Mouse (Mus musculus) adrenal gland, adult (tissue): ENCODE results near the gene Pde3a.

ENCODE experiments used
- DNase-seq, 2 experiments: peaks; one replicate each; pipeline ENCODE4 v3.0.0; 2022 to 2023; ENCODE audit warnings: low spot score in 1 of 2; ENCODE audit not compliant: inconsistent age in 2 of 2

Gene Pde3a

DNA sequence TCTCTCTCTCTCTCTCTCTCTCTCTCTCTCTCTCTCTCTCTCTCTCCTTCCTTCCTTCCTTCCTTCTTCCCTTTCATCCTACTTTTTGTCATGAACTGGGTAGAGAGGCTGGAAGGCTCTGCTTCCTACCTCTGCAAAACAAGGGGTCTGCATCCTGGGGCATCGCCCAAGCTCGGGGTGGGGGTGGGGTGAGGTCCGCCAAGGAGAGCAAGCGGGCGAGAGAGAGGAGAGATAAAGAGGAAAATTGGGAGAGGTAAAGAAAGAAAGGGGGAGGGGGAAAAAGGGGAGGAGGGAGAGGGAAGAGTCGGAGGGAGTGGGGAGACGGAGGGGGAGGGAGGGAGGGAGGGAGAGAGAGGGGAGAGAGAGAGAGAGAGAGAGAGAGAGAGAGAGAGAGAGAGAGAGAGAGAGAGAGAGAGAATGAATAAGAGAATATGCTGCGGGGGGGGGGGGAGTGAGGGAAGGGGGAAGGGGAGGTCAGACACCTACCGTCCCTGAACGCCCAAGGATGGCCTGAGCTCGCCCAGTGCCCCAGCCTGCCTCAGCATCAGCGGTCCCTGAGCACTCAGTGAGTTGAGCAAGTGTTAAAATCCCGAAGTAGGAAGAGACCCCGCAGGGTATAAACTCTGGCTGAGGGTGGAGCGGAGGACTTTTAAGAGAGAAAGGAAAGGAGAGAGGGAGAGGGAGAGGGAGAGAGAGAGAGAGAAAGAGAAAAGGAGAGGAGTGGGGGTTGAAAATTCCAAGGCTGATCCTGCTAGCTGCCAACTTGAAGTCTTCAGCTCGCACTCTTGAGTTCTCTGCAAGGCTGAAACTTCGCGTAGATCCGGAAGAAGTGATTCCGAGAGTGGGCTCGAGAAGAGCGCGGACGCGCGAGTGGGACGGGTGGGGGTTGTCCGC lies at the start of gene Pde3a:
Pde3a (plus strand) TSS at position 579 of the 894 bp plus-strand sequence.
- DNase-seq = no peak

DNA sequence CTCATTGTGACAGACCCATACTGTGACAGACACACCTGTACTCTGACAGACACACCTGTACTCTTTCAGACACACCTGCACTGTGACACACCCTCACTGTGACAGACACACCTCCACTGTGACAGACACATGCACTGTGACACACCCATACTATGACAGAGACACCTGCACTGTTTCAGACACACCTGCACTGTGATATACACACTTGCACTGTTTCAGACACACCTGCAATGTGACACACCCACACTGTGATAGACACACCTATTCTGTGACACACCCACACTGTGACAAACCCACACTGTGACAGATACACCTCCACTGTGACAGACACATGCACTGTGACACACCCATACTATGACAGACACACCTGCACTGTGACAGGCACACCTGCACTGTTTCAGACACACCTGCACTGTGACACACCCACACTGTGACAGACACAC lies 48.9 kb upstream of the Pde3a start:
- no peak for DNase-seq

GRCm38 (mm10) chr6:141207531-141207930 lies 41.5 kb upstream of the Pde3a start:
- DNase-seq = no peak

GRCm38 (mm10) chr6:141208283-141208872 lies 40.7 kb upstream of the Pde3a start:
- no peak for DNase-seq

DNA sequence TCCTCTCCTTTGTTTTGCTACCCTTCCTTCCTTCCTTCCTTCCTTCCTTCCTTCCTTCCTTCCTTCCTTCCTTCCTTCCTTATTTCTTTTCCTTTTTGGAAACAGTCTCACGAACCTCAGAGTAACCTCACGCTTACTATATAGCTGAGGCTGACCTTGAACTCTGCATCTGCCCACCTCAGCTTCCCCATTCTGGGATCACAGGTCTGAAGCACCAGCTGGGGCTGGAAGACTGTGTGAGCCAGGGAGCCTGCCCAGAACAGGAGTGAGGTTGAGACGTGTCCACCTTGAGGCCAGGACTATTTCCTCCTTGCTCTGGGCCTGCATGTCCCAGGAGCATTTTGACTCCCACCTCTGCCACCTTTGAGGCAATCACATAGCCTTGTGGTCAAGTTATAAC lies 39.0 kb upstream of the Pde3a start:
- no peak for DNase-seq

- DNase-seq = no peak
These were observed 28.0 kb upstream of the Pde3a start for GRCm38 (mm10) chr6:141221081-141221480.

DNA sequence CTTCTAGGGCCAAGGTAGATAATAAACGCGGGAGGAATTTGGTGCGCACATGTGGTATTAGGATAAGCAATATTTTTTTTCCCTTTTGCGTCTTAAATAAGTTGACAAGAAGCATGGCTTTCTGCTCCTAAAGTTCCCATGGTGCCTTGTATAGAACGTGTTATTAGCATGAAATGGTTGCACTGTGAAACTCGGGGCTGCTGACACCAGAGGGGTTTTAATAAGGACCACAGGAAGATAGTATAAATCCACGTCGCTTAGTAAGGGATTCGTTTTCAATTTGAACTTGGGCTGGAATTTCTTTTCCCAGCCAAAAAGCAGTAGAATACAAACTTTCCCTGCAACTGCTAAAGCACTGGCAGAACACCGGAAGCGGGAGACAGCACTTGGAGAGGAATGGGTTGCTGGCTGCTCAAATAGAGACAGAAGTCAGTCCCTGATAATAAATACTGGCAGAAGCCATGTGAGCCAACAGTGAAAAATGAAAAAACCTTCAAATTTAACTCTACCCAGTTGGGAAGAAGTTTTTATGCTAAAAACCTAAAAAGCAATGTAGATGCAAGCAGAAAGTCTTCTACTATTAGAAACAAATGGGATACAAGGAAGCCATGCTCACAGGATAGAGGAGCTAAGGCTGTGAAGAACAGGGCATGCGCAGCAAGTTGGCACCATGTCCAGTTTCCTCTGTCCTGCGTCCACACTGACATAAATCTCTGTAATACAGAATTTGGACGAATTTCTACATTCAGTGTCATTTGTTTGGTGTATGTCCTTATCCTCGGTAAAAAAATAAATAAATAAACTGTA lies 22.0 kb upstream of the Pde3a start:
- DNase-seq = no peak

DNA sequence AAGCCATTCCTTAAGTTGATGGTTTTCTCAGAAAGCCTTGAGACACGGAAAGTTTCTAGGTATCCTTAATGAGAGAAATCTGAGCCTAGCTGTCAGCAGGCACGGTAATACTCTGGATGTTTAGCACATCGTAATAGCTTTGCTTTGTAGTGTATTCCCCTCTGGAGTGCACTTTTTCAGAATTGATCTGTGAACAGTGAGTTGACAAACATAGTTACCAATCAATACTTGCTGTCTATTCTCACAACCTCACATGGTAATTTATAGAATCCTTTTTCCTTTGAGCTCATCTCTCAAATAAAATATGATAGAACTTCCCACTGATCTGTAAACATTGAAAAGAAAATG lies 21.4 kb upstream of the Pde3a start:
- DNase-seq = no peak

GRCm38 (mm10) chr6:141232756-141233382 lies 16.2 kb upstream of the Pde3a start:
- no peak for DNase-seq

DNA sequence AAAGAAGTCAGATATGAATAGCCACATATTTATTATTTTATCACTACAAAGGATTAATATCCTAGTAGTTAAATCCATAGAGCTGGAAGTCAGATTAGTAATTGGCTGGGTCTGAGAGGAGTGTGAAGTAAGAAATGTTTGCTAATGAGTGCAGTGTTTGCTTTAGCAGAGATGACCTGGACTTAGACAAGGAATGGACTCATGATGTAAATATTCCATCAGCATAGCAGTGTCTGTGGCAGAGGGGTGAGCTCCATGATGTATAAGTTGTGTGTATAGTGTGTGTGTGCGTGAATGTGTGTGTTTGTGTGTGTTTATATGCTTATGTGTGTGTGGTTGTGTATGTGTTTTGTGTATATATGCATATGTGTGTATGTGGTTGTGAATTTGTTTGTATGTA lies 7.3 kb upstream of the Pde3a start:
- no peak for DNase-seq

GRCm38 (mm10) chr6:141245089-141245488 lies 4.0 kb upstream of the Pde3a start:
- DNase-seq = no peak

DNA sequence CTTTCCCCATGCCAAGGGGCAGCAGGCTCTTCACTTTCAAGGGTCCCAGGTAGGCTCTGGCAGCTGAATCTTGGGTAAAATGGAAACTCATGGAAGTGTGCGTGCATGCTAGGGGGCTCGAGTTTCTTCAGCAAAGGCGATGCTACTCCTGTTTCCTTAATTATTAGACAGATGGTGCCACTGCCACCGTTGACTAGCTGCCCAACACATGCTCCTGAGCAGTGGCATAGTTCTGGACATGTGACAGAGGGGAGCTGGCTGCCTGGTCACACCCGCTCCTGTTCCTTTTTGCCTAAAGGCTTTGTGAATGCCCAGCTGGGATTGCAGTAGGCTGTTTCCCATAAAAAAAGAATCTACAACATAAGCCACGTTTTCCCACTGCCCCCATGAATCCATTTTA lies 2.7 kb upstream of the Pde3a start:
- DNase-seq = no peak

DNA sequence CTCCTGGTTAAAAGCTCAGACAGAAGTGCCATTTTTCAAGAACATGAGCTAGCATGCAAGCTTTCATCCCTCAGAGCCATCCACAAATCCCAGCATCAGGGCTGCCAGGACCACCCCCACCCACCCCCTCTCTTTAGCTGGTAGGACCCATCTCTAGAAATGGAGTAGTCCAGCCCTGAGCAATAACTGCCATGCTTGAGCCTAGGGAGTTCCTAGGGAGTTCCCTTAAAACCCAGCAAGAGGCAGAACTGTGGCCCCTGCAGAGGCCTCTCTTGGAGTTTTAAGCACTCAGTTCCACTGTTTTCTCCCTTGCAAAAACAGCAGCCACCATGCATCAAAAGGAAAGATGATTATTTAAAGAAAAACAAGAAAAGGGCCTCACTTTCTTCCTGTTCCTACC lies 988 bp upstream of the Pde3a start:
- DNase-seq = no peak

DNA sequence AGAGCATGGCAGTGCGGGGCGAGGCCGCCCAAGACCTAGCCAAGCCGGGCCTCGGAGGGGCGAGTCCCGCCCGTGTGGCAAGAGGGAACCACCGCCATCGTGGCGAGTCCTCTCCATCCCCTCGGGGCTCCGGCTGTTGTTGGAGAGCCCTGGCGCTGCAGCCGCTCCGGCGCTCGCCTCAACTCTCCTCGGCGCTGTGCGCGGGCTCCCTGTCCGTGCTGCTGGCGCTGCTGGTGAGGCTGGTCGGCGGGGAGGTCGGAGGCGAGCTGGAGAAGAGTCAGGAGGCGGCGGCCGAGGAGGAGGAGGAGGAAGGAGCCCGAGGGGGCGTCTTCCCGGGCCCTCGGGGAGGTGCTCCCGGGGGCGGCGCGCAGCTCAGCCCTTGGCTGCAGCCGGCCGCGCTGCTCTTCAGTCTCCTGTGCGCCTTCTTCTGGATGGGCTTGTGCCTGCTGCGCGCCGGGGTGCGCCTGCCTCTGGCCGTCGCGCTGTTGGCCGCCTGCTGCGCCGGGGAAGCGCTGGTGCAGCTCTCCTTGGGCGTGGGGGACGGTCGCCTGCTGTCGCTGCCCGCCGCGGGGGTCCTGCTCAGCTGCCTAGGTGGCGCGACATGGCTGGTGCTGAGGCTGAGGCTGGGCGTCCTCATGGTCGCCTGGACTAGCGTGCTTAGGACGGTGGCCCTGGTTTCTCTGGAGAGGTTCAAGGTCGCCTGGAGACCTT lies 671 bp downstream of the Pde3a start:
- peak; percentile 50 to 69 for DNase-seq

DNA sequence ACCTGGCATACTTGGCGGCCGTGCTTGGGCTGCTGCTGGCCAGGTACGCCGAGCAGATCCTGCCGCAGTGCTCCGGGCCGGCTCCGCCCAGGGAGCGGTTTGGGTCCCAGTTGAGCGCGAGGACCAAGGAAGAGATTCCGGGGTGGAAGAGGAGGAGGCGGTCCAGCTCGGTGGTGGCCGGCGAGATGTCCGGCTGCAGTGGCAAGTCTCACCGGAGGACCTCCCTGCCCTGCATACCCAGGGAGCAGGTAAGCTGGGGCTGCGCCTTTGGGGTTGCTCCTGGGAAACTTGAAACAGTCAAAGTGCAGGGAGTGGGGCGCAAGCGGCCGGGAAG lies 1.2 kb downstream of the Pde3a start:
- DNase-seq = no peak

- DNase-seq = no peak
These were observed 1.9 kb downstream of the Pde3a start for GRCm38 (mm10) chr6:141250984-141251383.

- no peak for DNase-seq
These were observed 3.5 kb downstream of the Pde3a start for GRCm38 (mm10) chr6:141252520-141252919.

GRCm38 (mm10) chr6:141254956-141255355 lies 5.9 kb downstream of the Pde3a start:
- no peak for DNase-seq

- no peak for DNase-seq
These were observed 7.8 kb downstream of the Pde3a start for GRCm38 (mm10) chr6:141256896-141257295.

DNA sequence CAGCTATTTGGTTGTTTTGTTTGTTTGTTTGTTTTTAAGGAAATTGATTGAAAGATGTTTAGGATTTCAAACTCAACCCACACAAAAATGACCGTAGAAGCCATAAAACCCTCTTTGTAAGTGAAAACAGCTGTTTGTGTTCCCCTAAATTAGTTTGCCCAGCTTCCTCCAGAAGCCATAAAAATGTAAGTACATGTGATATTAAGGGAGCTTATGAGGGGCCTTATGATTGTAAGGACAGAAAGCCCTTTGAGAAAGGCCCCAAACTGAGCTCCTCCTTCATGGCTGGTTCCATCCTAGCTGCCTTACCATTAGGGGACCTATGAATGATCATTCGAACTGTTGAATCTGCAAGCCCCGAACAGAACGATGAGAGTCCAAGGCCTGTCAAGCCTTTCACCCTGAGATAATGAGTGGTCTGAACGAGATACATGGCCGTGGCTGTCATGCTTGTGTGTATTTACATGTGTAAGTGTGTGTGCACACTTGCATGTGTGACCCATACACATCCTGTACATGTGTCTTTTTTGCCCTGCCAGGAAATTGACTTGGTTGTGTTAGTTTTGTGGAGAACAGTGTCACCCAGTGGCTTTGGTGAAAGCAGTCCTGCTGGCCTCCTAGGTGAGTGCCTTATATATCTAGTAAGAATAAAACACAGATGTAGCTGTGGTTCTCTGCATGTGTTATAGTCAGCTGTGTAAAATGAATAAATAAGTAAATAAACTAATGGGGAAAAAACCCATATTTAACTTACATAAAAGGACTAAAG lies 8.5 kb downstream of the Pde3a start:
- peak in 1 of 2 experiments; percentile 38 for DNase-seq
